Mouse (Mus musculus): ENCODE measurements around the gene Zfp869. TPM values are rescaled to one million over a fixed set of nuclear protein-coding genes. Genes with fewer than 3 reads are reported as not detected.

The Zfp869 gene
- polyA plus RNA-seq, 1 experiment = 10.6 TPM

Other genes starting within 250 kb of the Zfp869 start
- not detected in 2 replicates for gene Gm7697, start 187.7 kb downstream of the Zfp869 start, polyA plus RNA-seq (2012; ENCODE audit: insufficient read depth, insufficient read length, missing spikeins)
- 6.7 and 7.7 TPM in 2 replicates for gene Zfp868, start 85.2 kb downstream of the Zfp869 start, polyA plus RNA-seq (2012; ENCODE audit: insufficient read depth, insufficient read length, missing spikeins)
- 1.8 and 2.6 TPM in 2 replicates for gene Zfp964, start 56.2 kb downstream of the Zfp869 start, polyA plus RNA-seq (2012; ENCODE audit: insufficient read depth, insufficient read length, missing spikeins)
- gene Zfp963, start 39.2 kb upstream of the Zfp869 start, polyA plus RNA-seq (2012; ENCODE audit: insufficient read depth, insufficient read length, missing spikeins) = 1.6 and 2.2 TPM in 2 replicates
- gene Gm20422, start 64.2 kb upstream of the Zfp869 start, polyA plus RNA-seq (2012; ENCODE audit: insufficient read depth, insufficient read length, missing spikeins) = not detected in 2 replicates
- gene Atp13a1, start 80.4 kb upstream of the Zfp869 start, polyA plus RNA-seq (2012; ENCODE audit: insufficient read depth, insufficient read length, missing spikeins) = 7.5 and 9.3 TPM in 2 replicates
- gene Zfp866, start 80.5 kb upstream of the Zfp869 start, polyA plus RNA-seq (2012; ENCODE audit: insufficient read depth, insufficient read length, missing spikeins) = 5.3 and 8.6 TPM in 2 replicates
- 3.8 and 4.7 TPM in 2 replicates for gene Gmip, start 98.0 kb upstream of the Zfp869 start, polyA plus RNA-seq (2012; ENCODE audit: insufficient read depth, insufficient read length, missing spikeins)
- gene Lpar2, start 111.7 kb upstream of the Zfp869 start, polyA plus RNA-seq (2012; ENCODE audit: insufficient read depth, insufficient read length, missing spikeins) = not detected in 2 replicates
- not detected in 2 replicates for gene Pbx4, start 121.8 kb upstream of the Zfp869 start, polyA plus RNA-seq (2012; ENCODE audit: insufficient read depth, insufficient read length, missing spikeins)
- not detected in 2 replicates for gene Cilp2, start 177.0 kb upstream of the Zfp869 start, polyA plus RNA-seq (2012; ENCODE audit: insufficient read depth, insufficient read length, missing spikeins)
- gene Tssk6, start 191.5 kb upstream of the Zfp869 start, polyA plus RNA-seq (2012; ENCODE audit: insufficient read depth, insufficient read length, missing spikeins) = not detected in 2 replicates
- 437 and 615 TPM in 2 replicates for gene Ndufa13, start 191.8 kb upstream of the Zfp869 start, polyA plus RNA-seq (2012; ENCODE audit: insufficient read depth, insufficient read length, missing spikeins)
- 8.4 and 10.4 TPM in 2 replicates for gene Yjefn3, start 192.0 kb upstream of the Zfp869 start, polyA plus RNA-seq (2012; ENCODE audit: insufficient read depth, insufficient read length, missing spikeins)